In genomic region chr10:108728961-108729360, GRCm38 (mm10) we compare ENCODE assay signal across 19 mouse cellular contexts. TPM values are rescaled to one million over a fixed set of nuclear protein-coding genes. Genes with fewer than 3 reads are reported as not detected.
"Had no signal": no experiment of that assay in that cellular context is flagged by ENCODE, and none has a peak within 500 bp of the region (broad histone marks: within the 10 kb centered on the region; RNA-seq: fewer than 3 reads in every experiment).

No protein-coding gene starts in this region.

- H3K27ac ChIP-seq: limb, embryonic 12.5 days; liver, embryonic 13.5 days; lung, embryonic 15.5 days; macrophage; midbrain, embryonic 15.5 days; neural tube, embryonic 13.5 days had no signal

- H3K27me3 ChIP-seq: limb, embryonic 12.5 days; liver, embryonic 13.5 days; lung, embryonic 15.5 days; megakaryocyte, embryonic 14.5 days; midbrain, embryonic 15.5 days; neural tube, embryonic 13.5 days had no signal

- H3K4me1 ChIP-seq: limb, embryonic 12.5 days; liver, embryonic 13.5 days; lung, embryonic 15.5 days; megakaryocyte, embryonic 14.5 days; midbrain, embryonic 15.5 days had no signal

- H3K4me3 ChIP-seq: limb, embryonic 12.5 days; liver, embryonic 13.5 days; lung, embryonic 15.5 days; megakaryocyte, embryonic 14.5 days; midbrain, embryonic 15.5 days; neural tube, embryonic 13.5 days had no signal

- DNase-seq: kidney, adult 9 months; kidney, postnatal 10 days; kidney, postnatal 4 days; liver; liver, embryonic 13.5 days; liver, postnatal 0 days; lung, postnatal 14 days; retina, postnatal 1 day; right cerebral cortex, postnatal 4 days; spleen, adult 18-20 months; thymus, postnatal 36 days had no signal

- ATAC-seq: liver, postnatal 0 days; midbrain, embryonic 15.5 days had no signal

RNA-seq across cellular contexts. Expression of gene Gm5136, which starts 29.0 kb away (rescaled TPM):
- polyA plus RNA-seq: limb, embryonic 12.5 days; liver, embryonic 13.5 days; liver, postnatal 0 days; lung, embryonic 15.5 days; macrophage; stomach, embryonic 14.5 days; thymus, postnatal 0 days had no signal
